Mouse (Mus musculus) frontal cortex, postnatal 25 days (tissue): ENCODE data around the gene Cmc1.
"Not testable (repeated sequence)": the region's sequence is repeated elsewhere in the genome, so short reads cannot be mapped to it uniquely, and the experiment has no call there.

ENCODE experiments used
- DNase-seq, 2 experiments: peaks; one replicate each; pipeline ENCODE4 v3.0.0; 2022; ENCODE audit warnings: low spot score in 2 of 2

Gene Cmc1

GRCm38 (mm10) chr9:118140356-118140755 lies 9.6 kb downstream of the Cmc1 start:
- not testable (repeated sequence) for DNase-seq

GRCm38 (mm10) chr9:118110360-118110710 lies 39.6 kb downstream of the Cmc1 start:
- no peak for DNase-seq

GRCm38 (mm10) chr9:118109697-118110359 lies 40.1 kb downstream of the Cmc1 start:
- DNase-seq: no peak

GRCm38 (mm10) chr9:118108527-118109011 lies 41.4 kb downstream of the Cmc1 start:
- DNase-seq: no peak

GRCm38 (mm10) chr9:118101802-118102201 lies 48.2 kb downstream of the Cmc1 start:
- DNase-seq: no peak

GRCm38 (mm10) chr9:118100484-118100883 lies 49.5 kb downstream of the Cmc1 start:
- no peak for DNase-seq

GRCm38 (mm10) chr9:118099395-118099794 lies 50.6 kb downstream of the Cmc1 start:
- no peak for DNase-seq

- DNase-seq: no peak
These were observed 66.1 kb downstream of the Cmc1 start for GRCm38 (mm10) chr9:118083834-118084233.

- no peak for DNase-seq
These were observed 67.2 kb downstream of the Cmc1 start for GRCm38 (mm10) chr9:118082575-118083431.

- DNase-seq: no peak
These were observed 76.6 kb downstream of the Cmc1 start for GRCm38 (mm10) chr9:118073358-118073757.

GRCm38 (mm10) chr9:118072101-118072500 lies 77.9 kb downstream of the Cmc1 start:
- DNase-seq: no peak

GRCm38 (mm10) chr9:118071337-118071736 lies 78.6 kb downstream of the Cmc1 start:
- no peak for DNase-seq

- no peak for DNase-seq
These were observed 79.5 kb downstream of the Cmc1 start for GRCm38 (mm10) chr9:118070442-118070841.

GRCm38 (mm10) chr9:118059101-118059500 lies 90.9 kb downstream of the Cmc1 start:
- no peak for DNase-seq

GRCm38 (mm10) chr9:118053286-118053685 lies 96.7 kb downstream of the Cmc1 start:
- DNase-seq: no peak

GRCm38 (mm10) chr9:118045011-118045533 lies 104.9 kb downstream of the Cmc1 start:
- no peak for DNase-seq

- no peak for DNase-seq
These were observed 106.4 kb downstream of the Cmc1 start for GRCm38 (mm10) chr9:118043581-118043980.

GRCm38 (mm10) chr9:118042738-118043137 lies 107.2 kb downstream of the Cmc1 start:
- no peak for DNase-seq

GRCm38 (mm10) chr9:118041646-118042045 lies 108.3 kb downstream of the Cmc1 start:
- no peak for DNase-seq

- DNase-seq: no peak
These were observed 109.0 kb downstream of the Cmc1 start for GRCm38 (mm10) chr9:118041022-118041400.

GRCm38 (mm10) chr9:118040218-118041021 lies 109.6 kb downstream of the Cmc1 start, which contains the start of gene Azi2:
Gene Azi2 (plus strand): TSS chr9:118040499.
- peak; percentile 98 for DNase-seq

GRCm38 (mm10) chr9:118034990-118035389 lies 115.0 kb downstream of the Cmc1 start:
- DNase-seq: no peak
